Mouse (Mus musculus): Measurements from ENCODE around the gene Vmn2r70. TPM values are rescaled to one million over a fixed set of nuclear protein-coding genes. Genes with fewer than 3 reads are reported as not detected.

Vmn2r70 gene
- not detected in 2 replicates for total RNA-seq (2014; rRNA removed)
- polyA plus RNA-seq (2012; rRNA removed) = not detected in 2 replicates

DNA sequence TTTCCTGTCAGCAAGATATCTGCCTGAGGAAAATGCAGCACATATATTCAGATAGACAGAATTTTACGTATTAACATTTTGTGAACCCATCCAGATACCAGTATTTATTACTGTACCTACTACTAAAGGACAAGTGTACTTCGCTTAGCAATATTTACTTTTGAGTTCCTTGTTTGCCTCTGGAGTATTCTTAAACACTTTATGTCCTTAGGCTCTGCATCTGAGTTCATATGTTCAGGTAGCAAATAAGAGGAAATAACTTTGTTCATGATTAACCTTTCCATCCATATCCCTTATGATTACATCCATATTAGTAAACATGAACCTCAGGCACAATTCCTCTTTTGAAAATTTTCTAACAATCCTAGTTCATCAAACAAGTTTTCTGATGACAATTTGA is at the start of gene Vmn2r70:
Gene Vmn2r70, minus strand, starts transcription at position 101 of the 400 bp plus-strand sequence.
- Histone ChIP-seq H3K4me1 (ENCODE audit: control insufficient read depth, insufficient read depth, low read length) (no peaks in the 10 kb centered on the region), H3K79me2 (ENCODE audit: control insufficient read depth, insufficient read depth, low read length) (no peaks in the 10 kb centered on the region), H3K9ac (ENCODE audit: low read depth, low read length) (no peak within 1 kb of the TSS), H3K27ac (replicated peaks; ENCODE audit: insufficient read depth, low read depth, low read length) (no peak within 1 kb of the TSS), H3K36me3 (ENCODE audit: control insufficient read depth, insufficient read depth, low read length) (no peaks in the 10 kb centered on the region), H3K27me3 (ENCODE audit: control insufficient read depth, insufficient read depth, low read length) (no peaks in the 10 kb centered on the region), H3K4me3 (ENCODE audit: insufficient read depth, low read depth, low read length) (no peak within 1 kb of the TSS)
- TF ChIP-seq CTCF (IDR thresholded peaks at IDR 0.05; ENCODE audit: low read depth, low read length) = no peak
- TF ChIP-seq POLR2A (IDR thresholded peaks at IDR 0.05; ENCODE audit: extremely low read depth, insufficient read depth, low read length) = no peak
- no peak for DNase-seq (ENCODE audit: extremely low read depth, low read depth, low spot score)
- WGBS = 69% methylated on average over 2 of the region's 2 CpGs

- no peak within 1 kb of the TSS for H3K9ac ChIP-seq (ENCODE audit: low read depth, low read length)
- no peak for DNase-seq (ENCODE audit: extremely low read depth, low read depth, low spot score)
- no peaks in the 10 kb centered on the region for H3K36me3 ChIP-seq (ENCODE audit: control insufficient read depth, insufficient read depth, low read length)
- H3K4me3 ChIP-seq (ENCODE audit: insufficient read depth, low read depth, low read length) = no peak within 1 kb of the TSS
- H3K27me3 ChIP-seq (ENCODE audit: control insufficient read depth, insufficient read depth, low read length) = no peaks in the 10 kb centered on the region
- no peaks in the 10 kb centered on the region for H3K4me1 ChIP-seq (ENCODE audit: control insufficient read depth, insufficient read depth, low read length)
- WGBS = 76% methylated on average over 5 of the region's 5 CpGs
- TF ChIP-seq CTCF (IDR thresholded peaks at IDR 0.05; ENCODE audit: low read depth, low read length) (no peak), POLR2A (IDR thresholded peaks at IDR 0.05; ENCODE audit: extremely low read depth, insufficient read depth, low read length) (no peak)
- no peaks in the 10 kb centered on the region for H3K79me2 ChIP-seq (ENCODE audit: control insufficient read depth, insufficient read depth, low read length)
- H3K27ac ChIP-seq (replicated peaks; ENCODE audit: insufficient read depth, low read depth, low read length) = no peak within 1 kb of the TSS
Measured at GRCm38 (mm10) chr7:85562787-85563186, 6.2 kb downstream of the Vmn2r70 start, which contains the start of gene Vmn2r71. Gene Vmn2r71, plus strand, starts transcription at chr7:85563087.

- DNase-seq (ENCODE audit: extremely low read depth, low read depth, low spot score) = no peak
- 70% methylated on average over 2 of the region's 2 CpGs for WGBS
- Histone ChIP-seq H3K79me2 (ENCODE audit: control insufficient read depth, insufficient read depth, low read length) (no peaks in the 10 kb centered on the region), H3K27ac (replicated peaks; ENCODE audit: insufficient read depth, low read depth, low read length) (no peak overlapping the region), H3K4me3 (ENCODE audit: insufficient read depth, low read depth, low read length) (no peak overlapping the region), H3K27me3 (ENCODE audit: control insufficient read depth, insufficient read depth, low read length) (no peaks in the 10 kb centered on the region), H3K36me3 (ENCODE audit: control insufficient read depth, insufficient read depth, low read length) (no peaks in the 10 kb centered on the region), H3K4me1 (ENCODE audit: control insufficient read depth, insufficient read depth, low read length) (no peaks in the 10 kb centered on the region), H3K9ac (ENCODE audit: low read depth, low read length) (no peak overlapping the region)
- no peak for TF ChIP-seq POLR2A (IDR thresholded peaks at IDR 0.05; ENCODE audit: extremely low read depth, insufficient read depth, low read length)
Measured at GRCm38 (mm10) chr7:85543118-85543517, 25.9 kb downstream of the Vmn2r70 start.

GRCm38 (mm10) chr7:85542108-85542507 is 26.9 kb downstream of the Vmn2r70 start:
- Histone ChIP-seq H3K36me3 (ENCODE audit: control insufficient read depth, insufficient read depth, low read length) (no peaks in the 10 kb centered on the region), H3K79me2 (ENCODE audit: control insufficient read depth, insufficient read depth, low read length) (no peaks in the 10 kb centered on the region), H3K27me3 (ENCODE audit: control insufficient read depth, insufficient read depth, low read length) (no peaks in the 10 kb centered on the region), H3K4me3 (ENCODE audit: insufficient read depth, low read depth, low read length) (no peak overlapping the region), H3K9ac (ENCODE audit: low read depth, low read length) (no peak overlapping the region), H3K4me1 (ENCODE audit: control insufficient read depth, insufficient read depth, low read length) (no peaks in the 10 kb centered on the region), H3K27ac (replicated peaks; ENCODE audit: insufficient read depth, low read depth, low read length) (no peak overlapping the region)
- DNase-seq (ENCODE audit: extremely low read depth, low read depth, low spot score) = no peak
- 82% methylated on average over 2 of the region's 2 CpGs for WGBS
- TF ChIP-seq POLR2A (IDR thresholded peaks at IDR 0.05; ENCODE audit: extremely low read depth, insufficient read depth, low read length) (no peak), CTCF (IDR thresholded peaks at IDR 0.05; ENCODE audit: low read depth, low read length) (no peak)

Other genes starting within 250 kb of the Vmn2r70 start
- gene Vmn2r69, start 153.3 kb downstream of the Vmn2r70 start, total RNA-seq (2014; rRNA removed) = not detected in 2 replicates
- not detected in 2 replicates for gene Vmn2r69, start 153.3 kb downstream of the Vmn2r70 start, polyA plus RNA-seq (2012; rRNA removed)
- not detected in 2 replicates for gene Vmn2r71, start 6.1 kb downstream of the Vmn2r70 start, total RNA-seq (2014; rRNA removed)
- not detected in 2 replicates for gene Vmn2r71, start 6.1 kb downstream of the Vmn2r70 start, polyA plus RNA-seq (2012; rRNA removed)
- not detected in 2 replicates for gene Vmn2r72, start 185.9 kb upstream of the Vmn2r70 start, total RNA-seq (2014; rRNA removed)
- not detected in 2 replicates for gene Vmn2r72, start 185.9 kb upstream of the Vmn2r70 start, polyA plus RNA-seq (2012; rRNA removed)

Data from liver, adult 2 months (tissue).